Mouse (Mus musculus) myocyte (in vitro differentiated cells): Measurements from ENCODE around the gene Gm13119. TPM values are rescaled to one million over a fixed set of nuclear protein-coding genes. Genes with fewer than 3 reads are reported as not detected.
"Not testable (repeated sequence)": the region's sequence is repeated elsewhere in the genome, so short reads cannot be mapped to it uniquely, and the experiment has no call there.

Experiments
- H3K27me3 ChIP-seq: one replicate; pipeline ENCODE4 v1.6.1; 2011; ENCODE audit not compliant: control insufficient read depth, insufficient read depth, insufficient read length
- H3K36me3 ChIP-seq: one replicate; pipeline ENCODE4 v1.6.1; 2011; ENCODE audit not compliant: control insufficient read depth, insufficient read depth
- H3K4me2 ChIP-seq: one replicate; pipeline ENCODE4 v1.6.1; 2011; ENCODE audit warnings: low read depth, control low read depth
- H3K4me3 ChIP-seq: one replicate; pipeline ENCODE4 v1.5.1; 2011; ENCODE audit warnings: mild to moderate bottlenecking, control low read depth, moderate library complexity
- H3K79me2 ChIP-seq: one replicate; pipeline ENCODE4 v1.6.1; 2011; ENCODE audit not compliant: control insufficient read depth, insufficient read depth
- H3ac ChIP-seq: one replicate; pipeline ENCODE4 v1.6.1; 2011; ENCODE audit not compliant: control insufficient read depth, insufficient read length
- CEBPB ChIP-seq: IDR thresholded peaks from 2 replicates; pipeline ENCODE4 v1.6.1; 2011; ENCODE audit warnings: mild to moderate bottlenecking, moderate library complexity; ENCODE audit not compliant: poor library complexity, insufficient read depth, severe bottlenecking
- E2F4 ChIP-seq: IDR thresholded peaks from one replicate; pipeline ENCODE4 v1.6.1; 2011; ENCODE audit warnings: mild to moderate bottlenecking, control low read depth, moderate library complexity; ENCODE audit not compliant: insufficient read depth
- MAX ChIP-seq: IDR thresholded peaks from one replicate; pipeline ENCODE4 v1.6.1; 2011; ENCODE audit warnings: low read depth, mild to moderate bottlenecking, control low read depth
- MYOD1 ChIP-seq, 3 experiments: IDR thresholded peaks; one replicate each; pipeline ENCODE4 v1.6.1; 2011; ENCODE audit warnings: control low read depth in 2 of 3, low read depth in 2 of 3, mild to moderate bottlenecking in 2 of 3, moderate library complexity in 1 of 3; ENCODE audit not compliant: insufficient read length in 2 of 3, control insufficient read depth in 1 of 3
- MYOG ChIP-seq, 3 experiments: IDR thresholded peaks; one replicate each; pipeline ENCODE4 v1.6.1; 2011; ENCODE audit warnings: control low read depth in 2 of 3, low read depth in 2 of 3, mild to moderate bottlenecking in 2 of 3; ENCODE audit not compliant: insufficient read length in 2 of 3, control insufficient read depth in 1 of 3, insufficient read depth in 1 of 3
- POLR2A ChIP-seq: IDR thresholded peaks from one replicate; pipeline ENCODE4 v1.6.1; 2011; ENCODE audit warnings: low read depth, mild to moderate bottlenecking, control low read depth, moderate library complexity; ENCODE audit not compliant: insufficient read length
- POLR2AphosphoS2 ChIP-seq: IDR thresholded peaks from one replicate; pipeline ENCODE4 v1.6.1; 2011; ENCODE audit warnings: low read depth, control low read depth; ENCODE audit not compliant: insufficient read length
- REST ChIP-seq: IDR thresholded peaks from one replicate; pipeline ENCODE4 v1.6.1; 2011; ENCODE audit warnings: mild to moderate bottlenecking, control low read depth, moderate library complexity; ENCODE audit not compliant: insufficient read depth, insufficient read length
- SRF ChIP-seq: IDR thresholded peaks from one replicate; pipeline ENCODE4 v1.6.1; 2011; ENCODE audit warnings: low read depth; ENCODE audit not compliant: control insufficient read depth, insufficient read length
- TCF12 ChIP-seq: IDR thresholded peaks from one replicate; pipeline ENCODE4 v1.6.1; 2011; ENCODE audit warnings: mild to moderate bottlenecking, control low read depth; ENCODE audit not compliant: poor library complexity, insufficient read depth, severe bottlenecking
- TCF3 ChIP-seq: IDR thresholded peaks from one replicate; pipeline ENCODE4 v1.6.1; 2011; ENCODE audit warnings: low read depth, control low read depth; ENCODE audit not compliant: insufficient read length
- USF1 ChIP-seq: IDR thresholded peaks from one replicate; pipeline ENCODE4 v1.6.1; 2011; ENCODE audit warnings: low read depth, mild to moderate bottlenecking, control low read depth, moderate library complexity
- polyA plus RNA-seq: library from polyadenylated mRNA; unstranded; fragments of >200 nt; fragmentation: generic; extraction: Trizol; gene quantifications from one replicate; pipeline ENCODE4 v1.2.1, GENCODE M21; 2012; ENCODE audit warnings: missing spikeins

The Gm13119 gene
- not detected for polyA plus RNA-seq

GRCm38 (mm10) chr4:144357642-144358041, at the start of gene Gm13119:
Gm13119 (plus strand) TSS chr4:144357942.
- H3K79me2 ChIP-seq, H3K36me3 ChIP-seq, H3K4me3 ChIP-seq, H3K4me2 ChIP-seq, H3K27me3 ChIP-seq, H3ac ChIP-seq: not testable (repeated sequence)

DNA sequence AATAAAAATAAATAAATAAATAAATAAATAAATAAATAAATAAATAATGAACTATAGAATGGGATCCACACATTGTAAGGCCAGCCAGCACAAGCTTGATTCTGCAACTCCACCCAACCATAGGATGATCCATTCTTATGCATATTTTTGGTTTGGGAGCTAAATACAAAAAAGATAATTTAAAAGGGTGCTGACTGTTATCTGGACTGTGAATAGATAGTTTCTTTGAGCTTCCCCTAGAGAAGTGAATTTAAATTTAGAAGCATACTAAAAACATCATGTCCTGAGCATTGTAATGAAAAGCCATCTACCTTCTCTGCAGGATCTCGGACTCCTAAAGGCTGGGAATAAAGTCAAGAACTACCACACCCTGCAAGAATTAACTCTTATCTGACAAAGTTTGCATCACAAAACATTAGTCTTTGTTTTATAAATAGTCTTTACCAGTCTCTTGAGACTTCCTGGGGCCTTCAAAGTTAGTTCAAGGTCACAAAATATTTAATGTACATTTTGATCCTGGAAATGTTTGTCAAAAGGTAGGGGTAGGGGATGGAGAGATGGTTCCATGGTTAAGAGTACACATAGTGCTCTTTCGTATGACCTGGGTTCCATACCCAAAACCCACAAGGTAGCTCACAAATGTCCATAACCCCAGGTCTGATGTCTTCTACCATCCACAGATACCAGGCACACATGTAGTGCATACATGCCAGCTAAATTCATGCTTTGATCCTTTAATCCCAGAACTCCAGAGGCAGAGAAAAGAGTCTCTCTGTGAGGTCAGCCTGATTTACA, 44.9 kb upstream of the Gm13119 start:
- H3K4me2 ChIP-seq, H3K4me3 ChIP-seq, H3K36me3 ChIP-seq, H3K79me2 ChIP-seq, H3K27me3 ChIP-seq, H3ac ChIP-seq: not testable (repeated sequence)

- H3K27me3 ChIP-seq, H3K4me2 ChIP-seq, H3K36me3 ChIP-seq, H3K79me2 ChIP-seq, H3K4me3 ChIP-seq, H3ac ChIP-seq: not testable (repeated sequence)
Measured at GRCm38 (mm10) chr4:144329949-144330348, 27.8 kb upstream of the Gm13119 start, which contains the start of gene Gm13128. Gm13128 (plus strand) TSS chr4:144330249.

- H3K27me3 ChIP-seq, H3K4me2 ChIP-seq, H3K79me2 ChIP-seq, H3K4me3 ChIP-seq, H3K36me3 ChIP-seq, H3ac ChIP-seq: not testable (repeated sequence)
Measured at GRCm38 (mm10) chr4:144335856-144336255, 21.9 kb upstream of the Gm13119 start.

DNA sequence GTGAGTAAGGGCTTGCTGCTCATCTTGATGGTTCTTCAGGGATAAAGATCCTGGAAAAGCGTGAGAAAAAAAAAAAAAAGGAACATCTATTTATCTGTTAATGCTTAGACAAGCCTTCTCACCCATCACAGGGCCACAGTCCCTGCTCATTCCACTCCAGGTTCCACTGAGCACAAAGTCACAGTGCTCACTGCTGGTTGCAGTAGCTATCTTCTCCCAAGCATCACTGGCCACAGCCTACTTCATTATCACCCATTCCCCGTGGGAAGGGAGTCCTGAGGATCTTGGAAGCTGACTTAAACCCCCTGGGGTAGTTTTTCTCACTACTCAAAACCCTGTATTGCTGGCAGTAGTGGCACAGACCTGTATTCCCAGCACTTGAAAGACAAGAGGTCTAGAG, 20.2 kb downstream of the Gm13119 start, which contains the start of gene Pramef20:
Gene Pramef20, minus strand, starts transcription at position 23 of the 400 bp plus-strand sequence.
- H3K36me3 ChIP-seq, result no peaks in the 10 kb centered on the region
- H3K79me2 ChIP-seq, result no peaks in the 10 kb centered on the region
- no peaks in the 10 kb centered on the region for H3K27me3 ChIP-seq
- no peak within 1 kb of the TSS for H3K4me2 ChIP-seq
- no peak within 1 kb of the TSS for H3K4me3 ChIP-seq
- H3ac ChIP-seq, result no peak within 1 kb of the TSS
- TF ChIP-seq USF1, result no peak
- no peak for TF ChIP-seq POLR2A
- no peak for TF ChIP-seq TCF3
- no peak for TF ChIP-seq MYOD1 (IDR thresholded peaks at IDR 0.05; ENCODE audit: control insufficient read depth in 1 of 3, insufficient read length in 2 of 3, low read depth in 2 of 3)
- TF ChIP-seq TCF12, result no peak
- TF ChIP-seq REST, result no peak

- H3K79me2 ChIP-seq, result no peaks in the 10 kb centered on the region
- no peaks in the 10 kb centered on the region for H3K27me3 ChIP-seq
- no peak overlapping the region for H3K4me2 ChIP-seq
- no peaks in the 10 kb centered on the region for H3K36me3 ChIP-seq
- no peak overlapping the region for H3K4me3 ChIP-seq
- no peak overlapping the region for H3ac ChIP-seq
- TF ChIP-seq MYOG (IDR thresholded peaks at IDR 0.05; ENCODE audit: control insufficient read depth in 1 of 3, insufficient read depth in 1 of 3, insufficient read length in 2 of 3, low read depth in 2 of 3) (no peak), CEBPB (no peak), POLR2A (no peak), USF1 (no peak), MYOD1 (IDR thresholded peaks at IDR 0.05; ENCODE audit: control insufficient read depth in 1 of 3, insufficient read length in 2 of 3, low read depth in 2 of 3) (no peak), POLR2AphosphoS2 (no peak), TCF3 (no peak), SRF (no peak), MAX (no peak), TCF12 (no peak), E2F4 (no peak), REST (no peak)
Measured at GRCm38 (mm10) chr4:144396316-144396715, 38.6 kb downstream of the Gm13119 start.
